Mouse (Mus musculus): ENCODE data around the gene Tead4. TPM values are rescaled to one million over a fixed set of nuclear protein-coding genes. Genes with fewer than 3 reads are reported as not detected.
"Not testable (repeated sequence)": the region's sequence is repeated elsewhere in the genome, so short reads cannot be mapped to it uniquely, and the experiment has no call there.

The Tead4 gene
- polyA plus RNA-seq, 1 experiment from 2014 or later = 10.3 TPM

- DNase-seq (ENCODE audit: low spot score) (no peak), ATAC-seq (no peak)
- Histone ChIP-seq H3K27ac (ENCODE audit: low read length) (no peak overlapping the region), H3K4me2 (replicated peaks; ENCODE audit: low read depth, low read length) (no peak overlapping the region), H3K9me3 (ENCODE audit: low read length) (no peaks in the 10 kb centered on the region), H3K9ac (replicated peaks; ENCODE audit: low read depth) (no peak overlapping the region), H3K27me3 (replicated peaks; ENCODE audit: insufficient read depth, low read length) (no peaks in the 10 kb centered on the region), H3K36me3 (ENCODE audit: insufficient read depth, low read length) (no peaks in the 10 kb centered on the region), H3K4me3 (ENCODE audit: low read depth, low read length) (no peak overlapping the region), H3K4me1 (ENCODE audit: insufficient read depth, low read depth, low read length) (no peaks in the 10 kb centered on the region)
- no peak for TF ChIP-seq CTCF (IDR thresholded peaks at IDR 0.05)
- no peak for TF ChIP-seq EP300 (IDR thresholded peaks at IDR 0.05)
Observed at GRCm38 (mm10) chr6:128223159-128223558, 77.5 kb downstream of the Tead4 start.

DNA sequence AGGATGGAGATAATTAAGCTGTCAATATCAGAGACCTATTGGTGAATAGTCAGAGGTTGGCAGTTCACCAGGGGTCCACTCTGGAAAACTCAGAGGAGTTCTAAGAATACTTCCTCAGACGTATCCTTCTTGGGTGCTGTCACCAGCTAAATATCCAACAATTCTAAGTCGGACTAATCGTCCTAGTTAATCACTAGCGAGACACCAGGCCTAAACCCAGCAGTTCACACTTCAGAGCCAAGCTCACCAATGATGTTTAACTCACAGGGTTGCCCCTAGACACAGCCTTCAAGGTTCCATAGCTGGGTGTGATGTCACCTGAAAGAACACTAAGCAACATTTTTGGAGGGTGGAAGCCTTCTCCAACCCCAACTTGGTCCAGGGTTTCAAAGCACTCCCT is 85.6 kb downstream of the Tead4 start:
- H3K9me3 ChIP-seq (ENCODE audit: low read length); DNase-seq (ENCODE audit: low spot score); H3K4me2 ChIP-seq (replicated peaks; ENCODE audit: low read depth, low read length); H3K4me3 ChIP-seq (ENCODE audit: low read depth, low read length); H3K36me3 ChIP-seq (ENCODE audit: insufficient read depth, low read length); H3K4me1 ChIP-seq (ENCODE audit: insufficient read depth, low read depth, low read length); H3K27me3 ChIP-seq (replicated peaks; ENCODE audit: insufficient read depth, low read length); H3K9ac ChIP-seq (replicated peaks; ENCODE audit: low read depth); H3K27ac ChIP-seq (ENCODE audit: low read length); ATAC-seq: not testable (repeated sequence)
- 89% methylated on average over 4 of the region's 4 CpGs for whole genome bisulfite sequencing

DNA sequence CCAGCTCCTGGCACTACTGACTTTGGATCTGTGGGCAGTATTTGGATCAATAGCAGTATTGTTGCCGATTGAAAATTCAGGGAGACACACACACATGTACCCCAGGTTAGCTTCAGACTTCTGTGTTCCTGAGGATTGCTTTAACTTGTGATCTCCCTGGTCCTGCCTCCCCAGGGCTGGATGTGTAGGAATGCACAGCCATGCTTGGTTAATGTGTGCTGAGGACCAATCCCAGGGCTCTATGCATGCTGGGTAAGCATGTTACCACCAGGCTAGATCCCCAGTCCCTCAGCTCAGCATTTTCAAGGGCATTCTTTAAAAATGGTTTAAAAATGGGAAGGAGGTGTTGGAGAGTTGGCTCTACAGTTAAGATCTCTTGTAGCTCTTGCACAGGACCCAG is 91.4 kb downstream of the Tead4 start:
- not testable (repeated sequence) for H3K36me3 ChIP-seq (ENCODE audit: insufficient read depth, low read length); H3K9me3 ChIP-seq (ENCODE audit: low read length); H3K27ac ChIP-seq (ENCODE audit: low read length); H3K27me3 ChIP-seq (replicated peaks; ENCODE audit: insufficient read depth, low read length); H3K4me3 ChIP-seq (ENCODE audit: low read depth, low read length); H3K4me2 ChIP-seq (replicated peaks; ENCODE audit: low read depth, low read length); ATAC-seq; H3K4me1 ChIP-seq (ENCODE audit: insufficient read depth, low read depth, low read length); DNase-seq (ENCODE audit: low spot score); H3K9ac ChIP-seq (replicated peaks; ENCODE audit: low read depth)
- WGBS = 86% methylated on average over 1 of the region's 1 CpGs

- ATAC-seq (peak; percentile 72), DNase-seq (ENCODE audit: low spot score) (peak; percentile 64)
- TF ChIP-seq CTCF (IDR thresholded peaks at IDR 0.05) (no peak), EP300 (IDR thresholded peaks at IDR 0.05) (no peak)
- no peaks in the 10 kb centered on the region for H3K36me3 ChIP-seq (ENCODE audit: insufficient read depth, low read length)
- H3K27me3 ChIP-seq (replicated peaks; ENCODE audit: insufficient read depth, low read length) = no peaks in the 10 kb centered on the region
- no peak overlapping the region for H3K4me2 ChIP-seq (replicated peaks; ENCODE audit: low read depth, low read length)
- no peaks in the 10 kb centered on the region for H3K4me1 ChIP-seq (ENCODE audit: insufficient read depth, low read depth, low read length)
- 67% methylated on average over 8 of the region's 8 CpGs for WGBS
- no peak overlapping the region for H3K4me3 ChIP-seq (ENCODE audit: low read depth, low read length)
- H3K9ac ChIP-seq (replicated peaks; ENCODE audit: low read depth) = no peak overlapping the region
- no peaks in the 10 kb centered on the region for H3K9me3 ChIP-seq (ENCODE audit: low read length)
- no peak overlapping the region for H3K27ac ChIP-seq (ENCODE audit: low read length)
Observed at GRCm38 (mm10) chr6:128208491-128209170, 92.0 kb downstream of the Tead4 start.

DNA sequence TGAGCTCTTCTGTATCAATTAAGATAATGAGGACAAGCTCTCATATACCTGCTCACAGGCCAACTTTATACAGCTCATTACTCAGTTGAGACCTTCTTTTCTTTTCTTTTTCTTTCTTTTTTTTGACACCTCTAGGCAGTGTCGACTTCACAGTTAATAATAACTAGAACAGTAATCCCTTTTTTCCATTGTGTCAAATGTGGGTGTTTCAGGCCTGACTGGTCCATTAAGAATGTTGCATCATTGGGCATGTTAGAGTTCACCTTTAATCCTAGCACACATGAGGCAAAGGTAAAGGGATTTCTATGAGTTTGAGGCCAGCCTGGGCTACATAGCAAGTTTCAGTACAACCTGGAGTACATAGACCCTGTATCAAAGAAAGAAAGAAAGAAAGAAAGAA is 97.1 kb downstream of the Tead4 start:
- Histone ChIP-seq H3K4me2 (replicated peaks; ENCODE audit: low read depth, low read length) (no peak overlapping the region), H3K27ac (ENCODE audit: low read length) (no peak overlapping the region), H3K9me3 (ENCODE audit: low read length) (no peaks in the 10 kb centered on the region), H3K4me1 (ENCODE audit: insufficient read depth, low read depth, low read length) (0 out of 2 replicates have a peak, but pooled peaks cover 3% of the 10 kb centered on the region), H3K4me3 (ENCODE audit: low read depth, low read length) (no peak overlapping the region), H3K9ac (replicated peaks; ENCODE audit: low read depth) (no peak overlapping the region), H3K27me3 (replicated peaks; ENCODE audit: insufficient read depth, low read length) (no peaks in the 10 kb centered on the region), H3K36me3 (ENCODE audit: insufficient read depth, low read length) (no peaks in the 10 kb centered on the region)
- TF ChIP-seq CTCF (IDR thresholded peaks at IDR 0.05) (no peak), EP300 (IDR thresholded peaks at IDR 0.05) (no peak)
- 91% methylated on average over 1 of the region's 1 CpGs for WGBS
- DNase-seq (ENCODE audit: low spot score) (no peak), ATAC-seq (no peak)

DNA sequence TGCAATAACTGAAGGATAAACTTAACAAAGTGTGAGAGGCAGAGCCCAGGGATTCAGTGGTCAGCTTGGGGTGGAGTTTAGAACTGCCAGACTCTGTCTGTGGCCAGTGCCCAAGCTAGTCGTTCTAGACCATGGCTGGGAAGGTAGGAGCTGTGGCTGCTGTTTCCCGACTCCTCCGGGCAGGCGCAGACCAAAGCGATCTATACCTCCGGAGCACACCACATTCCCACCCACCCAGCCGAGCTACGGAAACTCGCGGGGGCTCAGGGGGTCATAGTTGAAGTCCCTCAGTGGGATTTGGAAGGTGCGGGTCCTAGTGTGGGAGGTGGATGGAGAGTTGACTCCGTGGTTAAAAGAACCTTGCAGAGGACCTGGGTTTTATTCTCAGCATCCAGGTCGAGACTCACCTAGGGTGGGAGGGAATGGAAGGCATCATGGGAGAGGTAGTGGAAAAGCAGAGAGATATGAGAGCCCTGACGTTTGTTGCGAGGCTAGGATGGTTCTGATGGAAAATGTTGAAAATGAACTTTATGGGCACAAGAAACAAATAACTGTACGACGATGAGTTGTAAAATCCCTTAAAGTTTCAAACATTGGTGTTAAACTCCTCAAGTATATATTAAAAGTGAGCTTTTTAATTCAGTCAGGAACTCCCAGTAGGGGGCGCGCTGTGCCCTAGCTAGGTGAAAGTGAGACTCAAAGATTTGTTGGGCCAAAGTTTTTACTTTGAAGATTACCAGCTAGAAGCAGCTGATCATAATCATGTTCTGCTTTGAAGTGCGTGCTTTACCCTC is 99.6 kb downstream of the Tead4 start:
- DNase-seq (ENCODE audit: low spot score) = peak; percentile 83
- H3K9ac ChIP-seq (replicated peaks; ENCODE audit: low read depth) = peak overlapping the region; percentile 36
- 0 out of 2 replicates have a peak, but pooled peaks cover 3% of the 10 kb centered on the region for H3K4me1 ChIP-seq (ENCODE audit: insufficient read depth, low read depth, low read length)
- peak overlapping the region; percentile 71 for H3K27ac ChIP-seq (ENCODE audit: low read length)
- no peaks in the 10 kb centered on the region for H3K36me3 ChIP-seq (ENCODE audit: insufficient read depth, low read length)
- peak; percentile 4; the same call in 1 of the 2 replicates for ATAC-seq
- H3K4me2 ChIP-seq (replicated peaks; ENCODE audit: low read depth, low read length) = peak overlapping the region; percentile 95
- H3K9me3 ChIP-seq (ENCODE audit: low read length) = no peaks in the 10 kb centered on the region
- peak overlapping the region; percentile 47 for H3K4me3 ChIP-seq (ENCODE audit: low read depth, low read length)
- TF ChIP-seq CTCF (IDR thresholded peaks at IDR 0.05) (peak; percentile 75), EP300 (IDR thresholded peaks at IDR 0.05) (no peak)
- WGBS = 1% methylated on average over 20 of the region's 20 CpGs
- H3K27me3 ChIP-seq (replicated peaks; ENCODE audit: insufficient read depth, low read length) = no peaks in the 10 kb centered on the region
